Mouse (Mus musculus) lung, embryonic 14.5 days (tissue): ENCODE measurements around the gene Tex14. TPM values are rescaled to one million over a fixed set of nuclear protein-coding genes. Genes with fewer than 3 reads are reported as not detected.
A peak's percentile ranks its signal among the peaks of the same experiment; 100 is the strongest.
"Not testable (repeated sequence)": the region's sequence is repeated elsewhere in the genome, so short reads cannot be mapped to it uniquely, and the experiment has no call there.

Experiments
- ATAC-seq: fragments of 200-750 bp; cut with Nextera tagmentation; 2 replicates; pipeline ENCODE4 v1.8.0; 2017; ENCODE audit warnings: mild to moderate bottlenecking, moderate TSS enrichment, moderate library complexity; ENCODE audit not compliant: insufficient read depth
- DNase-seq: peaks from one replicate; pipeline ENCODE4 v3.0.0-alpha.2; 2015
- H3K27ac ChIP-seq: fragments of 300-500 bp; sonication (generic); 2 replicates; pipeline ENCODE4 v1.5.1; 2014; ENCODE audit warnings: low read depth, mild to moderate bottlenecking, moderate library complexity
- H3K27me3 ChIP-seq: fragments of 300-500 bp; sonication (generic); 2 replicates; pipeline ENCODE4 v1.6.1; 2014; ENCODE audit warnings: low read length, control low read depth; ENCODE audit not compliant: insufficient read depth
- H3K36me3 ChIP-seq: fragments of 300-500 bp; sonication (generic); 2 replicates; pipeline ENCODE4 v1.6.1; 2014; ENCODE audit warnings: control low read depth; ENCODE audit not compliant: insufficient read depth
- H3K4me1 ChIP-seq: fragments of 300-500 bp; sonication (generic); 2 replicates; pipeline ENCODE4 v1.6.1; 2014; ENCODE audit warnings: antibody characterized with exemption, control low read depth; ENCODE audit not compliant: insufficient read depth
- H3K4me2 ChIP-seq: fragments of 300-500 bp; sonication (generic); 2 replicates; pipeline ENCODE4 v1.6.1; 2014; ENCODE audit warnings: mild to moderate bottlenecking
- H3K4me3 ChIP-seq: fragments of 300-500 bp; sonication (generic); 2 replicates; pipeline ENCODE4 v1.5.1; 2014; ENCODE audit warnings: low read depth, low read length
- H3K9ac ChIP-seq: fragments of 300-500 bp; sonication (generic); 2 replicates; pipeline ENCODE4 v1.6.1; 2014
- H3K9me3 ChIP-seq: fragments of 300-500 bp; sonication (generic); 2 replicates; pipeline ENCODE4 v1.6.1; 2016; ENCODE audit warnings: low read depth, low read length, control low read depth
- CTCF ChIP-seq: IDR thresholded peaks from 2 replicates; pipeline ENCODE4 v1.5.1; 2016; ENCODE audit warnings: antibody characterized with exemption, low read depth
- WGBS: fragments of 180-500 bp; shearing (Covaris S2); extraction: QIAGEN DNeasy Blood & Tissue Kit; methylation state at CpG from one replicate; pipeline ENCODE4 v1.1.7; 2014; 5-methylcytosine and 5-hydroxymethylcytosine counted together
- polyA plus RNA-seq: library from polyadenylated mRNA; unstranded; fragments of >200 nt; fragmentation: Nextera tagmentation; extraction: Ambion mirVana; gene quantifications from 2 replicates; pipeline ENCODE4 v1.2.1, GENCODE M21; 2014

Tex14 gene
- polyA plus RNA-seq, 1 experiment from 2014 or later = 0.21 TPM

DNA sequence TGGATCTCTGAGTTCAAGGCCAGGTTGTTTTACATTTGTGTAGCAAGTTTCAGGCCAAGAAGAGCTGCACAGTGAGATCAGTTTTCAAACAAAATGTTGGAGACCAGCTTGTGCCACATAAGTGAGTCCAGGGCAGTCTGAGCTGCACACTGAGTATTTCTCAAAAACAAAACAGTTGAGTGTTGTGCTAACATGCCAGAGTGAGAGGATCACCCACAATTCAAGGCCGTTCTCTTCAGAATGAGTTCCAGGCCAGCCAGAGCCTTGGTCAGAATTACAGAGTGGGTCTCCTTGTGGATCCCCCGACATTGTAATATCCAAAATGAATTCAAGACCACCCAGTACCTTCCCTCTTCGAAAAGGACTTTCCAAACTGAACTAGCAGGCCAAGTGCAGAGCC, 41.3 kb downstream of the Tex14 start:
- no peaks in the 10 kb centered on the region for H3K9me3 ChIP-seq
- no peaks in the 10 kb centered on the region for H3K36me3 ChIP-seq
- no peaks in the 10 kb centered on the region for H3K4me1 ChIP-seq
- no peak overlapping the region for H3K4me2 ChIP-seq
- ATAC-seq (no peak), DNase-seq (no peak)
- TF ChIP-seq CTCF = no peak
- no peaks in the 10 kb centered on the region for H3K27me3 ChIP-seq
- WGBS = 75% methylated on average over 3 of the region's 3 CpGs
- H3K27ac ChIP-seq = no peak overlapping the region
- no peak overlapping the region for H3K9ac ChIP-seq
- H3K4me3 ChIP-seq = no peak overlapping the region

DNA sequence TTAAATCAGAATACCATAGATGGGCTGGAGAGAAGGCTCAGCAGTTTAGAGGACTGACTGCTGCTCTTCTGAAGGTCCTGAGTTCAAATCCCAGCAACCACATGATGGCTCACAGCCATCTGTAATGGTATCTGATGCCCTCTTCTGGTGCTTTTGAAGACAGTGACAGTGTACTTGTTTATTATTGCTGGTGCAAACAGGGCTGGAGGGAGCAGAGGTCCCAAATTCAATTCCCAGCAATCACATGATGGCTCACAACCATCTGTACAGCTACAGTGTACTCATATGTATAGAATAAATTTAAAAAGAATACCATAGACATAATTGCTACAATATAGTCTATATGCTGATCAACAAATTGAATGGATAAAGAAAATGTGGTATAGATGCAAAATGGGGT, 42.6 kb downstream of the Tex14 start:
- Histone ChIP-seq H3K4me2 (peak overlapping the region; percentile 63), H3K4me3 (no peak overlapping the region), H3K9me3 (no peaks in the 10 kb centered on the region), H3K27me3 (no peaks in the 10 kb centered on the region), H3K36me3 (no peaks in the 10 kb centered on the region), H3K4me1 (no peaks in the 10 kb centered on the region), H3K27ac (no peak overlapping the region), H3K9ac (no peak overlapping the region)
- TF ChIP-seq CTCF = no peak
- ATAC-seq (no peak), DNase-seq (no peak)

DNA sequence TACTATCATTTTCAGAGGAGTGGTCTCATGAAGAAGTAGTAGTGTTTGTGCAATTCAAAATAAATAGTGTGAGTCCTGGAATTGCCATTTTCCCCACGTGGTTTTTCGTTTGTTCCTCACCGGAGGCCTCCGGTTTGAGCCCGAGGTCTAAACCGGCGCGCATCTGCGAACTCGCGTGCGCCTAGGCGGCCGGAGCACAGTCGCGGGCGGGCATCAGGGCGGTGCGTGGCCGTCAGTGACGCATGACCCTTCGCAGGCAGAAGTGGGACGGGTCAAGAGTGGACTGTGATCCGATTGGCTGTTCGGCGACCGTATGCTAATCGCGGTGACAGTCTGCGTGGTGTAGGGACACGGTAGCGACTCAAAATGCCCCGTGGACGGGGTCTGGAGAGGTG, 43.2 kb downstream of the Tex14 start:
- H3K36me3 ChIP-seq, H3K27ac ChIP-seq, H3K9me3 ChIP-seq, H3K4me1 ChIP-seq, H3K27me3 ChIP-seq: not testable (repeated sequence)
- peak overlapping the region; percentile 35; the same call in 1 of the 2 replicates for H3K9ac ChIP-seq
- WGBS = under 1% methylated on average over 31 of the region's 34 CpGs
- peak; percentile 93 for ATAC-seq
- H3K4me2 ChIP-seq = peak overlapping the region; percentile 63
- H3K4me3 ChIP-seq = peak overlapping the region; percentile 25
- DNase-seq = peak; percentile 84

DNA sequence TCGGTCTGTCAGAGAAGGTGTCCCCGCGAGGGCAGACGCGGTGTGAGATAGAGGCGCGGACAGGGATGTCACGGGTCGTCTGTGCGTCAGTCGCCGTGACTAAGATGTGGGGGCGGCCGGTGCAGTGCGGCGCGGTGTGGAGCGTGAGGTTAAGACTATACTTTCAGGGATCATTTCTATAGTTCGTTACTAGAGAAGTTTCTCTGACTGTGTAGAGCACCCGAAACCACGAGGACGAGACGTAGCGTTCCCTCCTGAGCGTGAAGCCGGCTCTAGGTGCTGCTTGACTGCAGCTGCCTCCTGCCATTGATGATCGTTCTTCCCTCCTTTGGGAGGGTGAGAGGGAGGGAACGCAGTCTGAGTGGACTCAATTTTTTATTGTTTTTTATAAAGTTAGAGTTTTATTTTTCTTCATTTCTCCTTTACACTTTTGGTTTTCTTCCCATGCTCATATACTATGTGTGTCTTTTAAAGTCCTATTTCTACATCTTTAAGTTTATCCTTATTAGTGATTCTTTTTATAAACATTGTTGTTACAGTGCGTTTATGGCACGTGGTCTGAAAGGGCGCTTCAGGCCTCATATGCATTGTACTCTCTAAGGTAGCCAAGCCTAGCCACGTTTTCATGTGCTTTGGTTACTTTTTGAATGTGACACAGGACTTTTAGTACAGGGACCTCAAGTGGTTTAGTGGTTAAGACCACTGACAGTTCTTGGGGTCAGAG, 43.8 kb downstream of the Tex14 start:
- WGBS = 1% methylated on average over 6 of the region's 32 CpGs
- H3K4me2 ChIP-seq, H3K9me3 ChIP-seq, H3K27me3 ChIP-seq, H3K36me3 ChIP-seq, H3K4me1 ChIP-seq, H3K4me3 ChIP-seq, H3K9ac ChIP-seq: not testable (repeated sequence)
- peak overlapping the region; percentile 67 for H3K27ac ChIP-seq
- DNase-seq = peak; percentile 89
- ATAC-seq = peak; percentile 96

DNA sequence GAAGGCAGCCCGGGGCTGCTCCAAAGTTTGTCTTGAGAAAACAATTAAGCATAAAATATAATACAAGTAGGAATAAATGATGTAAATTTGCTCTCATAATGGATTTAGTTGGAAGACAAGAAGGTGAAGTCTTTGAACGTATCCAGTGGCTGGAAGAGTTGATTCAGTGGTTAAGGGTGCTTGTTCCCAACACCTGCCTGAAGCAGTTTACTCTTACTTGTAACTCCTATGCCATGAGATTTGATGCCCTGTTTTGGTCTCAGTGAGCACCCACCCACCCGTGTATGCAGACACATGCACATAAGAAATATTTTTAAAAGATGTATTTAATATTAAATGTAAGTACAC, 44.3 kb downstream of the Tex14 start:
- Histone ChIP-seq H3K9me3 (no peaks in the 10 kb centered on the region), H3K27me3 (no peaks in the 10 kb centered on the region), H3K4me2 (no peak overlapping the region), H3K4me1 (no peaks in the 10 kb centered on the region), H3K27ac (peak overlapping the region; percentile 67), H3K4me3 (no peak overlapping the region), H3K9ac (no peak overlapping the region), H3K36me3 (no peaks in the 10 kb centered on the region)
- WGBS = 5% methylated on average over 3 of the region's 3 CpGs
- ATAC-seq (no peak), DNase-seq (no peak)
- no peak for TF ChIP-seq CTCF

DNA sequence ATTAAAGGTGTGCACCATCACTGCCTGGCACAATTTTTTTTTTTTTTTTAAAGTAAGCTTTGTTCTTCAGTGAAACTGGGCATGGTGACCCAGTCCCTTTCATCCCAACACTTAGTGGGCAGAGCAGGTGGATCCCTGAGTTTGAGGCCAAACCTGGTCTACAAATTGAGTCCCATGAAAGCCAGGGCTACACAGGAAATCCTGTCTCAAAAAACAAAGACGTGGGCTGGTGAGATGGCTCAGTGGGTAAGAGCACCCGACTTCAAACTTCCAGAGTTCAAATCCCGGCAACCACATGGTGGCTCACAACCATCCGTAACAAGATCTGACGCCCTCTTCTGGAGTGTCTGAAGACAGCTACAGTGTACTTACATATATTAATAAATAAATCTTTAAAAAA, 45.0 kb downstream of the Tex14 start:
- H3K9ac ChIP-seq, ATAC-seq, H3K27ac ChIP-seq, H3K36me3 ChIP-seq, H3K4me1 ChIP-seq, H3K9me3 ChIP-seq, H3K4me2 ChIP-seq, DNase-seq, H3K4me3 ChIP-seq, H3K27me3 ChIP-seq: not testable (repeated sequence)
- 47% methylated on average over 5 of the region's 5 CpGs for WGBS

DNA sequence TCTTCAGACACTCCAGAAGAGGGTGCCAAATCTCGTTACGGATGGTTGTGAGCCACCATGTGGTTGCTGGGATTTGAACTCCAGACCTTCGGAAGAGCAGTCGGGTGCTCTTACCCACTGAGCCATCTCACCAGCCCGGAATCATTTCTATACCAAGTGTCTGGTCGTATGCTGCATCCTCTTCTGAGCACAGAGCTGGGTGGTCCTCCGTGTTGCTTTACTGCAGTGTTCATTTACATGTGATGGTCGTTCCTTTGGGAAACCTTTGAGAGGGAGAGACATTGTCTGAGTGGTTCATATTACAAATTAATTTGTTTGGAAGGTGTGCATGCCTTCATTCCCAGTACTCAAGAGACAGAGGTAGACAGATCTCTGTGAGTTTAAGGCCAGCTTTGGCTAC, 47.9 kb downstream of the Tex14 start:
- not testable (repeated sequence) for H3K9ac ChIP-seq, H3K9me3 ChIP-seq, H3K4me2 ChIP-seq, DNase-seq, H3K36me3 ChIP-seq, H3K4me3 ChIP-seq, H3K4me1 ChIP-seq, H3K27me3 ChIP-seq, ATAC-seq
- 65% methylated on average over 6 of the region's 8 CpGs for WGBS
- 0 out of 2 replicates have a peak overlapping the region, but pooled peaks have one; percentile 26 for H3K27ac ChIP-seq
